Mouse (Mus musculus) embryonic stem cell, embryonic (primary cell): Measurements from ENCODE around the gene Dclk3.

Experiments
- CTCF ChIA-PET, 4 experiments: fragments of 300-600 bp in 2 of 4; fragments of 350-600 bp in 2 of 4; sonication (Branson Sonifier 250); formaldehyde crosslinking; loops; one replicate each; lab custom pipeline; 2022; ENCODE audit warnings: inconsistent platforms in 2 of 4; lab: Charles Lee
- POLR2A ChIA-PET, 4 experiments: fragments of 300-600 bp in 2 of 4; fragments of 350-600 bp in 2 of 4; sonication (Branson Sonifier 250); formaldehyde crosslinking; loops; one replicate each; lab custom pipeline; 2022; ENCODE audit warnings: antibody characterized with exemption in 4 of 4, inconsistent platforms in 1 of 4; lab: Charles Lee

Dclk3 gene

DNA sequence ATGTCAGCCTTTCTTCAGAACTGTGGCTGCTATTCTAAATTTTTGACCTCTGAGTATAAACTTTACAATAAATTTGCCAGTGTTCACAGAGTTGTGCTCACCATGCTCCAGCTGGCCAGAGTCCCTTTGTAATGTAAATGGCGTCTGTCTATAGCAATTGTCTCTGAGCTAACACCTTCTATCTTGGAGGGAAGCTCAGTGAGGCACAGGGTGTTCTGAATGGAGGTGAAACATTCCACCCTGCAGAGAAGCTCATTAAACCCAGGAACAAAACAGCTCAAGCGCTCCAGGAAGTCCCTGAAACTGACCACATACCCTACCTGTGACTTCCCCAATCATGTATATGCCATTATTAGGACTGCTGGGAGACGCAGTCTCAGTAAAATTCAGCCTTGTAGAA is 67.2 kb downstream of the Dclk3 start:
- CTCF ChIA-PET = interaction anchor here in 3 of 4 experiments (0.8 to 1.9 kb wide), 8 partner anchors 9 to 412 kb away, joined by 3 to 13 read pairs (median 4); no protein-coding TSS in a partner anchor
- POLR2A ChIA-PET = interaction anchor here in 3 of 4 experiments (0.6 to 1.6 kb wide), 12 partner anchors 9 to 1013 kb away, joined by 3 to 9 read pairs (median 4); no protein-coding TSS in a partner anchor

DNA sequence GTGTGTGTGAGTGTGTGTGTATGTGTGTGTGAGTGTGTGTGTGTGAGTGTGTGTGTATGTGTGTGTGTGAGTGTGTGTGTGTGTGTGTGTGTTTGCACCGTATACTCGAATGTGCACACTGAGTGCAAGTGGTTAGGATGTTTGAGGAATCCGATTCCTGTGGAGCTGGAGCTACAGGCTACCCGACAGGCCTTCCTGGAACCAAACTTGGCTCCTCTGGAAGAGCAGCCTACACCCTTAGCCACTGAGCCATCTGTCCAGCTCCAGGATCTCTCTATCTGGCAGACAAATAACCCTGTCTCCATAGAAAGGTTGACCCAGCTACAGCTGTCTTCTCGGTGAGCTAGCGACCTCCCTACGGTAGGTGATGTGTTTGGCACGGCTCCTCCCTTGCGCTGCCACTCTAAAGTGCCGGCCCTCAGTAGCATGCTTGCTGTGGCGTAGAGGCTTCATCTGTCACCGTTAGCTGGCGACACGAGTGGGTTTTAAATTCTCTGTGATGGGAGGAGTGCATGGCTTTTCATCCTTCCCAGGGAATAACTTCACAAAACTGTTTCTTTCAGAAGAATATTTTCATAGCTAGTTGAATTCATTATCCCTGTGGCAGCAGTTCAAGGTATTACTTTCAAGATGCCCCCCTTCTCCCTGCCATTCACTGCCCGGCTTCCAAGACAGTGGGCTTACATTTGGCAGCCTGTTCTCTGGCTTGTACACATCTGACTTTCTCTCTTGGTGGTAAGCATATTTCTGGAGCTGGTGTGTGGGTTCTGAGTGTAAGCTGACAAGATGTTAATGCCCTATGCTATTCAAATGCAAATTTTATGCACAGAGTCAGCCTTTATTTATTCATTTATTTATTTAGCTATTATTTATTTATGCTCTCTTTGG is 75.9 kb downstream of the Dclk3 start:
- CTCF ChIA-PET = interaction anchor here in 1 of 4 experiments (1.2 to 2.1 kb wide), 2 partner anchors 17 to 39 kb away, joined by 3 to 13 read pairs; no protein-coding TSS in a partner anchor
- POLR2A ChIA-PET = interaction anchor here in 3 of 4 experiments (0.7 to 2.8 kb wide), 4 partner anchors 8 to 28 kb away, joined by 3 to 12 read pairs (median 4); no protein-coding TSS in a partner anchor

DNA sequence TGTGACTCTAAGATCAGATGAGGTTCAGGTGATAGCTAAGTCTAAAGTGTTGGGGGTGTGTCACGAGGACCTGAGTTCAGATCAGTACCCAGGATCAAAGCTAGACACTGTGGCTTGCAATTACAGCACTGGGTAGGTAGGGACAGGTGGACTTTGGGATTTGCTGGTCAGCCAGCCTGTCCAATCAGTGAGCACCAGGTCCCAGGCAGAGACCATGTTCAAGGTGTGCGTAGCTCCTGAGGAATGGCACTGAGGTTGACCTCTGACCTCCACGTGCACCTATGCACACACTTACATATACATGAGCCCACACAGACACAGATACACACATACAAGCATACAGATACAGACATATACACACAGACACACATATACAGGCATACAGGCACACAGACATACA is 76.7 kb downstream of the Dclk3 start:
- ChIA-PET CTCF (interaction anchor here in 1 of 4 experiments (2.1 kb wide), 1 partner anchor 18 kb away, joined by 13 read pairs; no protein-coding TSS in a partner anchor), POLR2A (interaction anchor here in 3 of 4 experiments (0.7 to 2.8 kb wide), 4 partner anchors 7 to 29 kb away, joined by 3 to 12 read pairs (median 4); no protein-coding TSS in a partner anchor)

DNA sequence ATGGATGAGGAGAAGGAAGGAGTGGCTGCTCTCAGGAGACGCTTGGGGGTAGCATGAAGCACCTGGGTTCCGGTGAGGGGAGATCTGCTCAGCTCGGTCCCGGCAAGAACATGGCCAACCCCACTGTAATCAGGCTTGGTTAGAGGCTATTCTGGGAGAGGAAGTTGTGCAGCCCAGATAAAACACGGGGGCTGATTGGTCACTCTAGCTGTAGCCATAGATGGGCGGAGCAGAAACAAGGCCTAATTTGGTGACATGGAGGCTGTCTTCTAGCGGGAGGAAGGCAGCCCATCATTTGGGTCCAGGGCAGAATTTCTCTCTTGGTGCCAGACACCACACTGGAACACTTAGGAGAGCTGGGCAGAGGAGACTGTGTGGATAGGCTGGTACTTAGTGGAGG is 83.3 kb downstream of the Dclk3 start:
- POLR2A ChIA-PET = interaction anchor here in 3 of 4 experiments (0.6 to 2.9 kb wide), 25 partner anchors 8 to 397 kb away, joined by 3 to 12 read pairs (median 4); partner anchors contain the start of genes Epm2aip1 (in 1 of the 3), Mlh1 (in 1 of the 3) and Trank1 (in 1 of the 3)
- CTCF ChIA-PET = interaction anchor here (0.8 to 1.7 kb wide), 4 partner anchors 25 to 26 kb away, joined by 3 to 6 read pairs (median 3); no protein-coding TSS in a partner anchor

DNA sequence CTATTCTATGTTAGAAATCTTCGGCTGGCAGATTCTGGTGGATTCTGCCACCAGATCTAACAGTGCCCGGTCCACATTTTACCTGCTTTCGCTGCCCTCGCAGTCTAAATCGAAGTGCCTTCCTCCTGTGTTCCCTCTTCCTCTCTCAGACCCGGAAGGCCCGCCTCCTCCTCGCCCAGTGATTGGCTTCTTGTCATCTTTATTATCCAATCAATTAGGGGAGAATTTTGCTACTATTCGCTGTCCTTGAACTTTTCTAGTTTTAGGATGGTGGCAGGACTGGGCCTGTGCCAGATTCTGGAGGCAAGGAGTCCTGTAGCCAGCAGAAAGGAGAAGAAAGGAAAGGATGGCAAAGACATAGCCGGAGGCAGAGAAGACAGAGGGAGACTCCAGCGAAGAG is 84.2 kb downstream of the Dclk3 start:
- POLR2A ChIA-PET = interaction anchor here in 3 of 4 experiments (0.7 to 2.9 kb wide), 25 partner anchors 9 to 396 kb away, joined by 3 to 12 read pairs (median 4); partner anchors contain the start of genes Mlh1 (in 2 of the 3), Epm2aip1 (in 1 of the 3) and Trank1 (in 1 of the 3)

DNA sequence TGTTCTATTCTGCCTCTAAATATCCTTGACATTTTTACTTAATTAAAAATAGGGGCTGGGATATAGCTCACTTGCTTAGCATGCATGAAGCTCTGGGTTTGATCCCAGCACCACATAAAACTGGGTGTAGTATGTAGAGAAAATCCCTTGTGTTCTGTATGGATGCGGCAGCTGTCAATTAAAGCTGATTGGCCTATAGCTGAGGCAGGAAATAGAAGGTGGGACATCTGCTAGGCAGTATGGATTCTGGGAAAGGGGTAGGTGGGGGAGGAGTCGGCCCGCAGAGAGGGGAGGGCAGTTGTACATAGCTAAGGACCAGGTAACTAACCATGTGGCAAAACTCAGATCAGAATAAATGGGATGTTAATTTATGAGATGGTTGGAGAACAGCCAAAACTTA is 85.0 kb downstream of the Dclk3 start:
- POLR2A ChIA-PET = interaction anchor here in 3 of 4 experiments (0.8 to 2.9 kb wide), 14 partner anchors 10 to 395 kb away, joined by 3 to 12 read pairs (median 5); partner anchors contain the start of genes Epm2aip1 (in 1 of the 3) and Mlh1 (in 1 of the 3)

More for the DNA sequence above, 84.2 kb downstream of the Dclk3 start:
- CTCF ChIA-PET = interaction anchor here in 2 of 4 experiments (0.8 to 1.7 kb wide), 2 partner anchors 27 to 395 kb away, joined by 4 to 6 read pairs; no protein-coding TSS in a partner anchor

DNA sequence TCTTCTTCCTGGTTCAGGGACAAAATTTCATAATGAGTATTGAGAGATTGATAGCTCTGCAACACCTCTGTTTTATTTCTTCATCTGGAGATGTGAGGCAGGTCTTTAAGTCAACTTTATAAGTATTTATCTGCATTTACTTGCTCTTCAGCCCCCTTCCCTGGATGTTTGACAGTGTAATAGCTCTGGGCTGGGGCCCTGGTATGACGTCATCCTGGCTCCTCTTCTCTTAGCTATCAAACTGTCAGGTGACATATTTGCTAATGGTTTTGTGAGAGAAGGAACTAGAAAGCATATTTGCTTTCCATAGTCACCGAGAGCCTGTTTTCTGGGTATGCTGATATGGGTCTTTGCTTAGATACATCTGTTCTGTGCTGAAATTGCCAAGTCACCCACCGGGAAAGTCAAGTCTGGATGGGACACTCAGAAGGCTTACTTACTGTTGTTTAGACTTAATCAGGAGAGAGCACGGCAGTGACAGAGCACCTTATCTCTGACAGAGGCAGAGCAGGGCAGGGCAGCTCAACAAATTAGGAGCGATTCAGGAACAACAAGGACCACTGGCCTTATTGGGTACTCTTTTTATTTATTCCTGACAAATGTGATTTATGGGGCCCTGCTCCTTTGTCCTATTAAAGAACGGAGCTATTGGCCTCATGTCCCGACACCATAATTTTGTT is 96.0 kb downstream of the Dclk3 start:
- ChIA-PET CTCF (no interaction called here), POLR2A (interaction anchor here in 3 of 4 experiments (0.8 to 1.4 kb wide), 4 partner anchors 11 to 48 kb away, joined by 3 to 4 read pairs (median 3); no protein-coding TSS in a partner anchor)

More for the DNA sequence above, 85.0 kb downstream of the Dclk3 start:
- CTCF ChIA-PET = interaction anchor here in 1 of 4 experiments (0.6 to 0.8 kb wide), 2 partner anchors 28 to 395 kb away, joined by 3 to 4 read pairs; no protein-coding TSS in a partner anchor

DNA sequence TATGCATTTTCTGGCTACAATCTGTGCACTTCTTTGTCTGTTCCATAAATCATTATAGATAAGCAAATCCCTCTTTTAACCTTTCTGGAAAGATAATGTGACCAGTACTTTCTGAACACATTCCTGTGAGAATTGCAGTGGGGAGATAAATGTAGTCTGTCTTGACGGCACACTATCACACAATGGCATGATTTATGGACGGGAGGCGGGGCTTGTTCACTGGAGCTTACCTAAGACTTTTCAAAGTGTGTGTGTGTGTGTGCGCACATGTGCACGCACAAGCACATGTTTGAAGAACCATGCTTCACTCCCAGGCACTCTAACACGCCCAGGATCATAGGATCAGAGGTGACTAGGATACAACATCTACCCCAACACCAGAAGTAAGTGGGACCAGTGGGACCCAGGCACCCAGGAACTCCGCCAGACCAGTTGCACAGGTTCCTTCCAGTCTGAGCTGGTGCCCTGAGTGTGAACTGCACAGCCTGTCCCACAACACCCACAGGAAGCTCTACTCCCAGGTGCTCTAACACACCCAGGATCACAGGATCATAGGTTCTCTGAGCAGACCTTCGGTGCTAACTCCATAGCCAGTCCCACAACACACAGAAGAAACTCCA is 96.7 kb downstream of the Dclk3 start:
- POLR2A ChIA-PET = interaction anchor here in 1 of 4 experiments (1.4 kb wide), 1 partner anchor 49 kb away, joined by 4 read pairs; no protein-coding TSS in a partner anchor
- CTCF ChIA-PET = no interaction called here
